Mouse (Mus musculus) bone marrow, adult 2 months (tissue): Measurements from ENCODE around the gene Slc7a10.

Experiments
- CTCF ChIP-seq: fragments of 200-500 bp; IDR thresholded peaks from 2 replicates; pipeline ENCODE4 v1.5.1; 2011; ENCODE audit warnings: low read length, control low read depth; ENCODE audit not compliant: control insufficient read depth, insufficient read depth
- POLR2A ChIP-seq: fragments of 200-500 bp; IDR thresholded peaks from 2 replicates; pipeline ENCODE4 v1.6.1; 2011; ENCODE audit warnings: low read depth, mild to moderate bottlenecking, control low read depth, low read length, borderline replicate concordance; ENCODE audit not compliant: control insufficient read depth

DNA sequence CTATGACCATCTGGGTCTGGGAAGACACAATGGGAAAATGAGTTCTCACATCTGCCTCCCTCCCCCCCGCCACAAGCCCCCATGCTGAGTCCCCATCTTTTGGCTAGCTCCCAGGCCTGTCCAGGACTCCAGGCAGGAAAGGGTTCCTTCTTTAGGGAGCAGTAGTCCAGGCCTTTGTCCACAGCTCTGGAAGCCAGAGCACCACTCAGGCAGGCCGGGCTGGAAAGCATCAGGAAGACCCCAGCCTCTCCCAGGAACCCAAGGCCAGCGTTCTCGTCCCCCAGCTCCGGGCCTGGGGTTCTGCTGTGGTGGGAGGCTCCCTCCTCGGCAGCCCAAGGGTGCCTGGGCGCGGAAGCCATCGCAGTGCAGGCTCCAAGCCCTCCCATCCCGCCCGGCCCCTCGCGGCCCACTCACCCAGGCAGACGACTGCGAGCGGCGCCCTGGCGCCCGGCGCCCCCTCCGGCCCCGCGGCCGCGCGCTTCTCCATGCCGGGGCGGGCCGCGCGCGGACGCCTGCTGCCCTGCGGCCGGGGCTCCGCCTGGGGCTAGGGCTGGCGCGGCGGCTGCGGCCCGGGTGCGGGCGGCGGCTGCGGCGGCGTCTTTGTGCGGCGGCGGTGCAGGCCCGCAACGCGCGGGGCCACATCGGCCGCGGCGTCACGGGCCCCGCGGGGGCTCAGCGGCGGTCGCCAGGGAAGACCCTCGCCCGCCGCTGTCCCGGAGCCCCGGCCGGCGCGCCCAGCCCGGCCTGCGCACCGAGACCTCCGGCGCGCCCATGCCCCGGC, 28.4 kb downstream of the Slc7a10 start:
- no peak for TF ChIP-seq POLR2A
- no peak for TF ChIP-seq CTCF
